Mouse (Mus musculus) spleen, adult 2 months (tissue): ENCODE measurements at regions not wholly inside any gene's neighbourhood (a gene's known extent, or its start where the extent isn't known, plus 50 kb on each side); places are given as distances from the start of the nearest gene placed in this dataset.

Source experiments
- CTCF ChIP-seq: fragments of 200-500 bp; IDR thresholded peaks from 2 replicates; pipeline ENCODE4 v1.5.1; 2011; ENCODE audit warnings: mild to moderate bottlenecking, inconsistent platforms; ENCODE audit not compliant: insufficient read depth, insufficient read length, insufficient replicate concordance; ENCODE audit errors: extremely low read depth
- POLR2A ChIP-seq: fragments of 200-500 bp; IDR thresholded peaks from 2 replicates; pipeline ENCODE4 v1.6.1; 2011; ENCODE audit warnings: low read depth, low read length, inconsistent platforms

DNA sequence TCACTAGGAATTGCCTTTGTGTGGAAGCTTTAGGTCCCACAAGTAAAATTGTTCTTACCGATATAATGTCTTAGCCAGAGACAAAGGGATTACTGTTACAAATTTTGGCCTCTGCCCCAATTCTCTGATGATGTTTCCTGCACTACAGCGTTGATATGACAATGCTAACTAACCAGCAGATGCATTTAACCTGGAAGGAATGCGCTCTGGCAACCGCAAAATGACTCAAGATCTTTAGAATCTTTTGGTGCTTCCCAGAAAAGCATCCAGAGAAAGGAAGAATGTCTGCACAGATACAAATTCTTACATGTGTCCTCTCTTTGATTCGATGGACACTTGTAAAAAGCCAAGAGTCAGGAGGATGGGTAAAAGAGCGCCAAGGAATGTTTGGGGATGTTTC is 221.3 kb downstream of the Mtx2 start:
- TF ChIP-seq CTCF: no peak
- TF ChIP-seq POLR2A: no peak
